Mouse (Mus musculus) mesoderm, embryonic 11.5 days (tissue): ENCODE results near the gene Fam81b.

ENCODE experiments used
- DNase-seq: peaks from one replicate; pipeline ENCODE4 v3.0.0-alpha.2; 2012; ENCODE audit warnings: low read depth, low spot score

Gene Fam81b

DNA sequence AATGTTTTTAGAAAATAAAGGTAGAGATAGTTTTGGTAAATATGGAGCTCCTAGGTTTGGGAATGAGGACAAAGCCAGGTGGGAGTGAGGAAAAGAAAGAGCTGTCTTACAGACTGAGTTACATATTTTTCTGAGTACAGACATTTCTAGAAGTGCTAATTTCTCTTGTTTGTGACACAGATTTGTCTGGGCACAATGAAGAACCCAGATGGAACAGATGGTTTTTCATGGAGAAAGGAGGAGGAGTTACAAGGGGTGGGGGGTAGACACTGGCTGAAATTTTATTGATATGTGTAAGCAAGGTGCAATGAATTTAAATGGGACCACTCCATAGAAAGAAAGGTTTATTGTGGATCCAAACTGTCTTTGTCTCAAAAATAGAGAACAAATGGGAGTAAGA, 109.9 kb downstream of the Fam81b start:
- DNase-seq = no peak

GRCm38 (mm10) chr13:76190273-76190672, 114.6 kb downstream of the Fam81b start:
- no peak for DNase-seq

- DNase-seq = no peak
Observed at GRCm38 (mm10) chr13:76189190-76189589, 115.7 kb downstream of the Fam81b start.

DNA sequence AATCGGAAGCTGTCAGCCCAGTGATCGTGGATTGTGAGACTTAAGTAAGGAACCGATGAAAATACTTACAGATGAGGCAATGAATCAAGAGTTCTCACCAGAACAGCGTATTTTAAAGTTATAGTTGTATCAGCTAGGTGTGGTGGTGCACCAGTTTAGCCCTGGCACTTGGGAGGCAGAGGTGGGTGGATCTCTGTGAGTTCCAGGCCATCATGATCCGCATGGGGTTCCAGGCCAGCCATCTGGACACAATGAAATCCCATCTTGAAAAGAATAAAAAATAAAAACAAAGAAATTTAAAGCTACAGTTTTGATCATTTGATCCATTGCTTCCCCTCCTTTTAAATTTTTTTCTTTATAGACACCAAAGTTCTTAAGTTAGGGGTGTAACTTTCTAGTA, 117.2 kb downstream of the Fam81b start:
- no peak for DNase-seq

GRCm38 (mm10) chr13:76178700-76179099, 126.2 kb downstream of the Fam81b start:
- no peak for DNase-seq

GRCm38 (mm10) chr13:76174297-76174696, 130.6 kb downstream of the Fam81b start:
- no peak for DNase-seq

GRCm38 (mm10) chr13:76160587-76160986, 144.3 kb downstream of the Fam81b start:
- DNase-seq = no peak

DNA sequence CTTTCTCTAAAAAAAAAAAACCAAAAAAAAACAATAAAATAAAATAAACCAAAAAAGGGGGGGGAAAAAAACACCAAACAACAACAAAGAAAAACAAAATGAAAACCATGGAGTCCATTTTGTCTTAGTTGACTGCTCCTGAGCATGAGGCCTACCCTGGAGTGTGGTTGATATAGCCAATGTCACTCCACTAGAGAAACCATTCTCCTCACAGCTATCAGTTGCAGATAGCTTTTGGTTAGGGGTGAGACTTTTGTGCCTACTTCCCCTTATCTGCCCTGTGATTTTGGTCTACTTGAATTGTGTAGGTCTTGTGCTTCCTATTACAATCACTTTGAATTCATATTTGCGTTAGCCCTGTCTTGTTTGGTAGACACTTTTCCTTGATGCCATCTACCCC, 147.4 kb downstream of the Fam81b start:
- DNase-seq = no peak

GRCm38 (mm10) chr13:76157099-76157498, 147.8 kb downstream of the Fam81b start:
- DNase-seq = no peak
